In genomic region chr1:74882828-74883227, GRCm38 (mm10) we compare ENCODE assay signal across 12 mouse cellular contexts. TPM values are rescaled to one million over a fixed set of nuclear protein-coding genes. Genes with fewer than 3 reads are reported as not detected.
DNase-seq lines count a peak whose midpoint lies in the region; ATAC-seq lines count a peak whose summit lies in the region.
"Had no signal": no experiment of that assay in that cellular context is flagged by ENCODE, and none has a peak within 500 bp of the region (broad histone marks: within the 10 kb centered on the region; RNA-seq: fewer than 3 reads in every experiment).

No protein-coding gene starts in this region.

- H3K9ac ChIP-seq in heart, embryonic 14.5 days (ENCODE audit: low read length), result no peak overlapping the region
- H3K9ac ChIP-seq in hindbrain, embryonic 13.5 days, result no peak overlapping the region
- no peak overlapping the region for H3K9ac ChIP-seq in midbrain, embryonic 14.5 days (replicated peaks; ENCODE audit: low read length)

- H3K4me3 ChIP-seq in heart, embryonic 14.5 days (ENCODE audit: control insufficient read depth in 1 of 2, insufficient read depth in 1 of 2, low read depth in 1 of 2, low read length in 2 of 2), result peak overlapping the region in 1 of 2 experiments; percentile 41; a peak in 2 of 4 replicates
- peak overlapping the region; percentile 5; the same call in 1 of the 2 replicates for H3K4me3 ChIP-seq in brown adipose tissue, adult 24 weeks (ENCODE audit: insufficient read depth, low read depth, low read length)
- H3K4me3 ChIP-seq in hindbrain, embryonic 13.5 days, result peak overlapping the region; percentile 44
- H3K4me3 ChIP-seq in midbrain, embryonic 14.5 days (replicated peaks; ENCODE audit: low read depth, low read length), result no peak overlapping the region

- H3K27me3 ChIP-seq in heart, embryonic 14.5 days (ENCODE audit: control insufficient read depth, insufficient read depth, low read length), result peaks cover 90% of the 10 kb centered on the region
- H3K27me3 ChIP-seq in hindbrain, embryonic 13.5 days, result peaks cover 97% of the 10 kb centered on the region
- H3K27me3 ChIP-seq in midbrain, embryonic 14.5 days (ENCODE audit: control insufficient read depth, insufficient read depth, low read length), result peaks cover 68% of the 10 kb centered on the region

- no peaks in the 10 kb centered on the region for H3K36me3 ChIP-seq in heart, embryonic 14.5 days (ENCODE audit: control insufficient read depth, insufficient read depth, low read length)
- no peaks in the 10 kb centered on the region for H3K36me3 ChIP-seq in hindbrain, embryonic 13.5 days
- no peaks in the 10 kb centered on the region for H3K36me3 ChIP-seq in midbrain, embryonic 14.5 days (ENCODE audit: control insufficient read depth, insufficient read depth, low read length)

- H3K9me3 ChIP-seq in heart, embryonic 14.5 days (ENCODE audit: control insufficient read depth, low read length), result no peaks in the 10 kb centered on the region
- no peaks in the 10 kb centered on the region for H3K9me3 ChIP-seq in hindbrain, embryonic 13.5 days
- H3K9me3 ChIP-seq in midbrain, embryonic 14.5 days (ENCODE audit: control insufficient read depth, low read length), result no peaks in the 10 kb centered on the region

- no peak for DNase-seq in heart, postnatal 36 days
- DNase-seq in midbrain, embryonic 14.5 days, result peak; percentile 23
- DNase-seq in thymus, postnatal 36 days, result no peak
- DNase-seq in right cerebral cortex, postnatal 10 days (ENCODE audit: low spot score in 2 of 2), result no peak
- DNase-seq in adipocyte (ENCODE audit: low spot score), result no peak

- intact Hi-C loops in heart, postnatal 36 days (cut with DNase I), result loop anchor here (2.0 to 5.0 kb wide), 2 partner anchors 18 to 134 kb away; no protein-coding TSS in a partner anchor

- H3K4me2 ChIP-seq in heart, embryonic 14.5 days (ENCODE audit: low read length), result peak overlapping the region; percentile 72
- peak overlapping the region; percentile 65 for H3K4me2 ChIP-seq in hindbrain, embryonic 13.5 days
- 0 out of 2 replicates have a peak overlapping the region, but pooled peaks have one; percentile 66 for H3K4me2 ChIP-seq in midbrain, embryonic 14.5 days (ENCODE audit: low read length)

- H3K4me1 ChIP-seq in heart, embryonic 14.5 days (ENCODE audit: control insufficient read depth in 2 of 2, insufficient read depth in 2 of 2, low read length in 2 of 2), result peaks cover 7 to 27% of the 10 kb centered on the region in 2 experiments; a peak in 3 of 4 replicates
- H3K4me1 ChIP-seq in brown adipose tissue, adult 24 weeks (ENCODE audit: control insufficient read depth, insufficient read depth, insufficient read length, low read length), result no peaks in the 10 kb centered on the region
- peaks cover 29% of the 10 kb centered on the region for H3K4me1 ChIP-seq in hindbrain, embryonic 13.5 days (replicated peaks)
- H3K4me1 ChIP-seq in midbrain, embryonic 14.5 days (ENCODE audit: control insufficient read depth, insufficient read depth, low read length), result peaks cover 11% of the 10 kb centered on the region

- WGBS in heart, embryonic 14.5 days, result 4% methylated on average over 8 of the region's 8 CpGs
- 2% methylated on average over 8 of the region's 8 CpGs for WGBS in hindbrain, embryonic 13.5 days
- 2% methylated on average over 8 of the region's 8 CpGs for WGBS in midbrain, embryonic 14.5 days

- ATAC-seq in heart, embryonic 14.5 days (ENCODE audit: insufficient number of reproducible peaks, insufficient read depth, low FRiP score, low read depth), result no peak
- ATAC-seq in hindbrain, embryonic 13.5 days (ENCODE audit: low FRiP score), result no peak
- ATAC-seq in midbrain, embryonic 14.5 days (ENCODE audit: low FRiP score, low TSS enrichment), result no peak
- ATAC-seq: CD4-positive, CD25-positive, alpha-beta regulatory T cell, adult 4 months had no signal

- no peak overlapping the region for H3K27ac ChIP-seq in heart, embryonic 14.5 days (replicated peaks in 1 of 2; ENCODE audit: control insufficient read depth in 1 of 2, insufficient read depth in 1 of 2, low read depth in 2 of 2, low read length in 2 of 2)
- no peak overlapping the region for H3K27ac ChIP-seq in brown adipose tissue, adult 24 weeks (replicated peaks; ENCODE audit: low read depth, low read length)
- no peak overlapping the region for H3K27ac ChIP-seq in hindbrain, embryonic 13.5 days
- H3K27ac ChIP-seq in midbrain, embryonic 14.5 days (replicated peaks; ENCODE audit: low read depth, low read length), result no peak overlapping the region

RNA-seq across cellular contexts. Expression of gene Fev, which starts 2.4 kb away (rescaled TPM):
- 1.3 and 1.9 TPM in 2 replicates for polyA plus RNA-seq in heart, embryonic 14.5 days (2014; fragmentation: Nextera tagmentation; extraction: Ambion mirVana)
- total RNA-seq in heart, postnatal 36 days (2021), result not detected
- polyA plus RNA-seq in brown adipose tissue, adult 24 weeks (2012; ENCODE audit: insufficient read depth, insufficient read length, missing spikeins), result not detected in 2 replicates
- 4.1 and 6.7 TPM in 2 replicates for polyA plus RNA-seq in hindbrain, embryonic 13.5 days (2015; fragmentation: Nextera tagmentation; extraction: Ambion mirVana)
- polyA plus RNA-seq in midbrain, embryonic 14.5 days (2014; fragmentation: Nextera tagmentation; extraction: Ambion mirVana), result 3.0 and 3.3 TPM in 2 replicates
- total RNA-seq: liver, adult 2 months had no signal
- polyA plus RNA-seq: CD4-positive, CD25-positive, alpha-beta regulatory T cell, adult 4 months; liver, adult 2 months had no signal

RNA-seq across cellular contexts. Expression of gene Cryba2, which starts 10.1 kb away (rescaled TPM):
- not detected in 2 replicates for polyA plus RNA-seq in heart, embryonic 14.5 days (2014; fragmentation: Nextera tagmentation; extraction: Ambion mirVana)
- not detected for total RNA-seq in heart, postnatal 36 days (2021)
- polyA plus RNA-seq in brown adipose tissue, adult 24 weeks (2012; ENCODE audit: insufficient read depth, insufficient read length, missing spikeins), result not detected in 2 replicates
- 2.9 and 4.9 TPM in 2 replicates for polyA plus RNA-seq in hindbrain, embryonic 13.5 days (2015; fragmentation: Nextera tagmentation; extraction: Ambion mirVana)
- polyA plus RNA-seq in midbrain, embryonic 14.5 days (2014; fragmentation: Nextera tagmentation; extraction: Ambion mirVana), result 0.77 TPM in 1 of 2 replicates, not detected in the other
- total RNA-seq: liver, adult 2 months had no signal
- polyA plus RNA-seq: CD4-positive, CD25-positive, alpha-beta regulatory T cell, adult 4 months; liver, adult 2 months had no signal

RNA-seq across cellular contexts. Expression of gene Cdk5r2, which starts 28.1 kb away (rescaled TPM):
- 0.11 TPM in 1 of 2 replicates, not detected in the other for polyA plus RNA-seq in heart, embryonic 14.5 days (2014; fragmentation: Nextera tagmentation; extraction: Ambion mirVana)
- total RNA-seq in heart, postnatal 36 days (2021), result not detected
- polyA plus RNA-seq in brown adipose tissue, adult 24 weeks (2012; ENCODE audit: insufficient read depth, insufficient read length, missing spikeins), result not detected in 2 replicates
- 6.1 and 6.5 TPM in 2 replicates for polyA plus RNA-seq in hindbrain, embryonic 13.5 days (2015; fragmentation: Nextera tagmentation; extraction: Ambion mirVana)
- polyA plus RNA-seq in midbrain, embryonic 14.5 days (2014; fragmentation: Nextera tagmentation; extraction: Ambion mirVana), result 16.5 and 29.9 TPM in 2 replicates
- total RNA-seq: liver, adult 2 months had no signal
- polyA plus RNA-seq: CD4-positive, CD25-positive, alpha-beta regulatory T cell, adult 4 months; liver, adult 2 months had no signal

RNA-seq across cellular contexts. Expression of gene Cfap65, which starts 52.6 kb away (rescaled TPM):
- polyA plus RNA-seq in heart, embryonic 14.5 days (2014; fragmentation: Nextera tagmentation; extraction: Ambion mirVana), result not detected in 2 replicates
- total RNA-seq in heart, postnatal 36 days (2021), result not detected
- polyA plus RNA-seq in brown adipose tissue, adult 24 weeks (2012; ENCODE audit: insufficient read depth, insufficient read length, missing spikeins), result not detected in 2 replicates
- polyA plus RNA-seq in hindbrain, embryonic 13.5 days (2015; fragmentation: Nextera tagmentation; extraction: Ambion mirVana), result 0.56 and 1.2 TPM in 2 replicates
- polyA plus RNA-seq in midbrain, embryonic 14.5 days (2014; fragmentation: Nextera tagmentation; extraction: Ambion mirVana), result 0.13 and 0.34 TPM in 2 replicates
- total RNA-seq: adrenal gland, postnatal 14 days; liver, adult 2 months had no signal
- polyA plus RNA-seq: CD4-positive, CD25-positive, alpha-beta regulatory T cell, adult 4 months; embryonic facial prominence, embryonic 11.5 days; liver, adult 2 months had no signal
